Mouse (Mus musculus): ENCODE results near the gene Adh6a. TPM values are rescaled to one million over a fixed set of nuclear protein-coding genes. Genes with fewer than 3 reads are reported as not detected.
A peak's percentile ranks its signal among the peaks of the same experiment; 100 is the strongest.

The Adh6a gene
- polyA plus RNA-seq, 1 experiment = not detected

DNA sequence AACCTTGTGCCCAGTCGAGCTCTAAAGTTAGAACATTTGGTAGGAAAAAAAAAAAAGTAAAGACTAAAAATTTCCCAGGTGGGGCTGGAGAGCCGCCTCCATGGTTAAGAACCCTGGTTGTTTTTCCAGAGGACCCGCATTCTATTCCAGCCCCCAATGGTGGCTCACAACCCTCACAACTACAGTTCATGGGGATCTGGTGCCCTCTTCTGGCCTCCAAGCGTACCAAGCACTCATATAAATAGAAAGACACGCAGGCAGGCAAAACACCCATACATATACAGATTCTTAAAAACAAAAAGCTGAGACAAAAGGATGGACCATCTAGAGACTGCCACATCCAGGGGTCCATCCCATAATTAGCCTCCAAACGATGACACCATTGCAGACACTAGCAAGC lies 2.1 kb upstream of the Adh6a start:
- no peak overlapping the region for H3K27ac ChIP-seq (ENCODE audit: insufficient read depth, low read length)
- H3K4me1 ChIP-seq (ENCODE audit: control insufficient read depth, insufficient read depth, low read length) = 0 out of 2 replicates have a peak, but pooled peaks cover 5% of the 10 kb centered on the region
- H3K4me3 ChIP-seq (ENCODE audit: insufficient read depth, low read length) = no peak overlapping the region
- TF ChIP-seq POLR2A (IDR thresholded peaks at IDR 0.05; ENCODE audit: low read depth, low read length) (no peak), CTCF (IDR thresholded peaks at IDR 0.05; ENCODE audit: borderline replicate concordance, insufficient read depth, low read length) (peak; percentile 6; the same call in 1 of the 2 replicates)

DNA sequence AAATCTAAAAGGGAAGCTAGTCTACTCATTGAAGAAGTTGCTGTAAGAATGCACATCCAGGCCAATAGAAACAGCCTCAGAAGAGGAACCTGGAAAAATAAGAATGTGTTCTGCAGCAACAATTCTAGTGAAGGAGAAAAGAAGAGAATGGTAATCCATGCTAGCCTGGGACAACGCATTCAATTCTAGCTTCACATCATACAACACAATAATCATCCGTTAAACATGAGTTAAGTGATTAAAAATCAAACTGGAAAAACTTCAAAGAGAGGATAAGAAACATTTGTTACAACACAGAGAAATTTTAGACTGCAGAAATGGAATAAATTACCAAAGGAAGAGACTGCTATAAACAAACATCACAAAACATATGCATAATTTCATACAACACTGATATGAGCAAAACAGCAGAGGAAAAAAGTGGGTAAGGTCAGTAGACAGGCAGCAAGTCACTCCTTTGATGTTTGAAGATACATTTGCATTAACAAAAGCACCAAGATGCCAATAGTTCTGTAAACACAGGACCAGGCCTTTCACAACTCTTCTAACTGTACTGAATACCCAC lies 3.9 kb downstream of the Adh6a start:
- H3K27ac ChIP-seq (ENCODE audit: insufficient read depth, low read length) = no peak overlapping the region

DNA sequence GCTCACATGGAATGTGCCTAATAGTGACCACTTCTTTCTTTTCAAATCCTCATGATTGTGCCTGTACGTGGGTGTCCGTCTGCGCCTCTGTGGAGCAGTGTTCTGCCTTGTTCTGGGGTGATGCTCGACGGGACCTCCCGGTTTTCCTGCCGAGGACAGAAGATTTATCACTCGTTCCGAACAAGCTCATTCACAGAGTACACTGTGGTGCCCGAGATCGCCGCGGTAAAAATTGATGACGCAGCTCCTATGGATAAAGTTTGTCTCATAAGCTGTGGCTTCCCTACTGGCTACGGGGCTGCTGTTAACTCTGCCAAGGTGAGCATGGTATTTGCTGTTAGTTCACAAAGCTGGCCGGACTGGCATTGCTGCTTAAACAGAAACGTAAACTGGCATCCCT lies 11.9 kb downstream of the Adh6a start:
- no peak overlapping the region for H3K27ac ChIP-seq (ENCODE audit: insufficient read depth, low read length)
- no peak for TF ChIP-seq CTCF (IDR thresholded peaks at IDR 0.05; ENCODE audit: borderline replicate concordance, insufficient read depth, low read length)
- TF ChIP-seq POLR2A (IDR thresholded peaks at IDR 0.05; ENCODE audit: low read depth, low read length) = no peak

More for the DNA sequence above, 3.9 kb downstream of the Adh6a start:
- Histone ChIP-seq H3K4me1 (ENCODE audit: control insufficient read depth, insufficient read depth, low read length) (no peaks in the 10 kb centered on the region), H3K4me3 (ENCODE audit: insufficient read depth, low read length) (no peak overlapping the region)
- TF ChIP-seq POLR2A (IDR thresholded peaks at IDR 0.05; ENCODE audit: low read depth, low read length) (no peak), CTCF (IDR thresholded peaks at IDR 0.05; ENCODE audit: borderline replicate concordance, insufficient read depth, low read length) (no peak)

DNA sequence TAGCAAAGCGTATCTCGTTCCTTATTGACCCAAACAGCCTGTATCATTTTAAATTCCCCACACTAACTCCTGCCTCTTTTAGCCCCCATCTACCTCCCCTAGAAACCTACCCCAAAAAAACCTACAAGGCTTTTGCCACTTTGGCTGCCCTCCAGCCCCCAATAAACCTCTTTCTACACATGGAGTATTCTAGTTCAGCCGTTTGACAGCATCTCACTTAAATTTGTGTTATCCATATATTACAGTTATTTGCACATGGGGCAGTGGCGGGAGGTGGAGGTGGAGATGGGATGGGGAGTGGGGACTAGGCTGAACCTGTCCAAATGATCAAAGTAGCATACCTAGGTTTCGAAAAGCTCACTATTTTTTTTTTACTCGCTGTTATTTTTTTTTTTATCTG lies 12.4 kb downstream of the Adh6a start:
- Histone ChIP-seq H3K27ac (ENCODE audit: insufficient read depth, low read length) (no peak overlapping the region), H3K4me1 (ENCODE audit: control insufficient read depth, insufficient read depth, low read length) (no peaks in the 10 kb centered on the region), H3K4me3 (ENCODE audit: insufficient read depth, low read length) (no peak overlapping the region)
- TF ChIP-seq POLR2A (IDR thresholded peaks at IDR 0.05; ENCODE audit: low read depth, low read length) (no peak), CTCF (IDR thresholded peaks at IDR 0.05; ENCODE audit: borderline replicate concordance, insufficient read depth, low read length) (no peak)

More for the DNA sequence above, 11.9 kb downstream of the Adh6a start:
- Histone ChIP-seq H3K4me3 (ENCODE audit: insufficient read depth, low read length) (no peak overlapping the region), H3K4me1 (ENCODE audit: control insufficient read depth, insufficient read depth, low read length) (no peaks in the 10 kb centered on the region)

DNA sequence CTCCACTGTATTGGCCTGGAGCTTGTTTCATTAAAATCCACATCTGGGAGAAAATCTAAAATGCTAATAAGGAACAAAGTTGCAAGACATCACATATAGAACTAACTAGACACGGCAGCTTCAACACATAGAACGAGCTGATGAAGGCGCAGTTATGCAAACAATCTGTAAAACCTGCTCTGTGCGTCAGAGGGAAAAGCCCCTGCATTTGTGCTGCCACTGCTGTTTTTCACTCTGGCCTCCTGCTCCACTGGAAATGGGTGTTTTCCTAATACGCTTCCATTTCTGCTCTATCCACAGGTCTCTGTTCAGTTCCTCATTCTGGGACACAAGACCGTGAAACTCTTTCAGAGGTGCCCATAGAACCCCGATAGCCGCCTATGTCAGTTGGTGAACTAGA lies 20.8 kb downstream of the Adh6a start:
- peaks cover 5% of the 10 kb centered on the region; the same call in 1 of the 2 replicates for H3K4me1 ChIP-seq (ENCODE audit: control insufficient read depth, insufficient read depth, low read length)
- H3K27ac ChIP-seq (ENCODE audit: insufficient read depth, low read length) = no peak overlapping the region
- no peak for TF ChIP-seq CTCF (IDR thresholded peaks at IDR 0.05; ENCODE audit: borderline replicate concordance, insufficient read depth, low read length)
- no peak overlapping the region for H3K4me3 ChIP-seq (ENCODE audit: insufficient read depth, low read length)

DNA sequence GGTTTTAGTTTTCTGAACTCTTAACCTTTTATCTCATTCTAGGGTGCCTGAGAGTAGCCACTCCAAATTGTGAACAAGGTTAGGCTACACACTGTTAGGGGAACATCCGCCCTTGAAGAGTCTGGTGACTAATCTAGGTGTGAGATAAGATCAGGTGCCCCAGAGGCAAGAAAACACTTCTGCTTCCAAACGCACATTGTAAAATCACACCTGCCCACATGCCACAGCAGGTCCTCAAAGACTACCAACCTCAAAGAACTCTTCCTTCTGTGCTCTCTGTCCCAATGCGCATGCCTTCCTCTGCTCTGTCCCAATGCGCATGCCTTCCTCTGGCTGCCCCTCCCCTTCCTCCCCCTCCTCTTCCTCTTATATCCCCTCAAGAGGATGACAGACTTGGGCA lies 21.2 kb downstream of the Adh6a start:
- Histone ChIP-seq H3K27ac (ENCODE audit: insufficient read depth, low read length) (no peak overlapping the region), H3K4me3 (ENCODE audit: insufficient read depth, low read length) (no peak overlapping the region), H3K4me1 (ENCODE audit: control insufficient read depth, insufficient read depth, low read length) (peaks cover 5% of the 10 kb centered on the region; the same call in 1 of the 2 replicates)
- TF ChIP-seq CTCF (IDR thresholded peaks at IDR 0.05; ENCODE audit: borderline replicate concordance, insufficient read depth, low read length) (no peak), POLR2A (IDR thresholded peaks at IDR 0.05; ENCODE audit: low read depth, low read length) (no peak)

DNA sequence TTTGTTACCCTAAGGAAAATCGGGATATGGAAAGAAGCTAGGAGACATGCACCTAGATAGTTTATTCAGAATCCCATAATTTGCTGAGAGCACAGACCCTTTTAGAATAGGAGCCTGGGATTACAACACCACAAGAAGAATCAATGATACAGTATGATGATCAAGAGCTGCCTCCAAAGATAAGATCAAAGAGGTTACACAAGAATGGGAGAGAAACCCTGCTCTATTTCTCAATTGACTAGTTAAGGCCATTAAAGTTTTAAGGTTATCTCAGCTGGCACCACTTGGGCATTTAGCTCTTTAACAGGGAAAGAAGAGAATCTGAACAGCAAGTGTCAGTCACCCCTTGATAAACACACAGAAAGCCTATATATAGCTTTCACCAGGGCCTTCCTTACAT lies 22.5 kb downstream of the Adh6a start:
- H3K27ac ChIP-seq (ENCODE audit: insufficient read depth, low read length) = no peak overlapping the region
- no peak overlapping the region for H3K4me3 ChIP-seq (ENCODE audit: insufficient read depth, low read length)
- TF ChIP-seq CTCF (IDR thresholded peaks at IDR 0.05; ENCODE audit: borderline replicate concordance, insufficient read depth, low read length) = no peak
- peaks cover 5% of the 10 kb centered on the region; the same call in 1 of the 2 replicates for H3K4me1 ChIP-seq (ENCODE audit: control insufficient read depth, insufficient read depth, low read length)

DNA sequence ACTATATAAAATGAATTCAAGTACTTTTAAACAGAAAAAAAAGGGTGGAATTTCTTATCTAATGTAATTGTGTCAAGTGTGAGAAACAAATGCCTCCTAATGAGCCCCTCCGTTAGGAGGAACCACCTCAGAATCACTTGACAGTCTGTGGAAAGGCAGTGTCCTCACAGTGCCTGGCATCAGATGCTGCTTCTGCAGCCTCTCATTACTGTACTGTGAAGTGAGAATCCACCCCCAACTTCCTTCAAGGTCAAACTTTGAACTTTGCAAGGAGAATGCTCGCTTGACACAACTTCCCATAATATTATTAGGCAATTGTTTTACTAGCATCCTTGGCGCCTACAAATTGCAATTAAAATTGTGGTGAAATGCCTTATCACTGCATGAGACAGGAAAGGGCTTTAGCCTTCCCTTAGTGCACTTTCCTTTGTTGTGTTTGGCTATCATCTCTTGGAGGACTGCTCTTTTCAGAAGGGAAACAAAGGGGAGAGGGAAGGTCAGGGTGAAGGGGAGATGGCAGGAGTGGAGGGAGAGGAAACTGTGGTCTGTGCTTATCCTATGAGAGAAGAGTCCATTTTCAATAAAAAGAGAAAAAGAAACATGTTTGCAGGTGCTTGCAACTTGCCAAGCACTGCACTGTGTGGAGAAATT lies 23.1 kb downstream of the Adh6a start:
- TF ChIP-seq POLR2A (IDR thresholded peaks at IDR 0.05; ENCODE audit: low read depth, low read length) (no peak), CTCF (IDR thresholded peaks at IDR 0.05; ENCODE audit: borderline replicate concordance, insufficient read depth, low read length) (no peak)

DNA sequence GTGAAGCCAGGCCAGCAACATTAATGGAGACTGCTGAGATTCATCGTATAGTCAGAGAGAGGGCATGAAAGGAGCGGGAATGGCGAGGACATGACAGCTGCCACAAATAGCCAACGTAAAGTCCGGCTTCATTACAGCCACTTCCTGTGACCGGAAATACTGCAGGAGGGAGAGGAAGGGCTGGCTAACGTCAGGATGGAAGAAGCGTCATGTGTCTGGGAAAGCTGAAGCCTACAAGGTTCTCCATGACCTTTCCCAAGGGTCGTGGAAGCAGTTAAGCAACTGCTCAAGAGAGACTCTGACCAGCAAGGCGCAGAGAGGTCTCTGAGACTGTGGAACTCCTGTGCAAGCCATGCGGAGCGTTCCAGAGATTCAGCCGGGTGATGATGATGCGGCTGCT lies 28.4 kb downstream of the Adh6a start, which contains the start of gene Adh6b:
Gene Adh6b (plus strand): TSS at position 305 of the 400 bp plus-strand sequence.
- Histone ChIP-seq H3K27ac (ENCODE audit: insufficient read depth, low read length) (no peak within 1 kb of the TSS), H3K4me3 (ENCODE audit: insufficient read depth, low read length) (no peak within 1 kb of the TSS), H3K4me1 (ENCODE audit: control insufficient read depth, insufficient read depth, low read length) (no peaks in the 10 kb centered on the region)
- TF ChIP-seq POLR2A (IDR thresholded peaks at IDR 0.05; ENCODE audit: low read depth, low read length) = no peak
- TF ChIP-seq CTCF (IDR thresholded peaks at IDR 0.05; ENCODE audit: borderline replicate concordance, insufficient read depth, low read length) = no peak

More for the DNA sequence above, 23.1 kb downstream of the Adh6a start:
- peaks cover 5% of the 10 kb centered on the region; the same call in 1 of the 2 replicates for H3K4me1 ChIP-seq (ENCODE audit: control insufficient read depth, insufficient read depth, low read length)
- H3K4me3 ChIP-seq (ENCODE audit: insufficient read depth, low read length) = no peak overlapping the region
- H3K27ac ChIP-seq (ENCODE audit: insufficient read depth, low read length) = no peak overlapping the region

DNA sequence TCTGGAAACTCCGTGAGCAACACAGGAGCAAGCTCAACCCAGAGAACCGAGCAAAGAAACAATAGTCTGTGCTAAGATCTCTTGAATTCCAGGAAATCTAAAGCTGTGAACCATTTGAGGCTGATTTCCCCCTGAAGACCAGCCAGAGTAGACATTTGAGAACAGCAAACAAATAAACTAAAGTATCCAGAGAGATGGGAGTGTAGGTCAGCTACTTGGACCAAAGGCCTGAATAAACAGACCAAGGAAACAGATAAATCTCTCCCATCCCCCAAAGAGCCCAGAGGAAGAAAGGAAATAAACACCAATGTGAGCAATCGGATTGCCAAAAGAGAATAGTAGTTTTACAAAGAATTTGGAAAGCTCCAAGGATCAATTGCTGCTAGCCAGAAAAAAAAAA lies 34.0 kb downstream of the Adh6a start:
- TF ChIP-seq POLR2A (IDR thresholded peaks at IDR 0.05; ENCODE audit: low read depth, low read length) (no peak), CTCF (IDR thresholded peaks at IDR 0.05; ENCODE audit: borderline replicate concordance, insufficient read depth, low read length) (no peak)
- no peaks in the 10 kb centered on the region for H3K4me1 ChIP-seq (ENCODE audit: control insufficient read depth, insufficient read depth, low read length)
- H3K27ac ChIP-seq (ENCODE audit: insufficient read depth, low read length) = no peak overlapping the region
- no peak overlapping the region for H3K4me3 ChIP-seq (ENCODE audit: insufficient read depth, low read length)
